Mouse (Mus musculus) urinary bladder, postnatal 14 days (tissue): Measurements from ENCODE around the gene Rcn1.

Experiments
- DNase-seq: peaks from one replicate; pipeline ENCODE4 v3.0.0; 2021; ENCODE audit warnings: low spot score

The Rcn1 gene

DNA sequence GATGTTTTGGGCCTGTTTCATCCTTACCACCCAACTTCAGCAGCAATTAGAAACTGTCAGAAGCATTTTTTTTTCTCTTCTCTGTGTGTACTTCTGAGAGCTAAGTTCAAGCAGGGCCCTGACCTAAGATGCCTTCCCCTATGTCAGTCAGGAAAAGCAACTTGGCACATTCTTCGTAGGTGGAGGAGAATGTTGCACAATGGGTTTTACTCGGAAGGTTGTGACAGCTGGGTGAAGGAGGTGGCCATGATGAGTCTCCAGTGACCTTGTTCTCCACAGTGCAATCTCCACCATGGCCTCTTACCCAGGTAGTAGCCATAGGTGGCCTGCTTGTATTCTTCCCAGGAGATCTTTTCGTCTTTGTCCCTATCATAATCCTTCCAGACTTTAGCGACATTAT is 4.7 kb downstream of the Rcn1 start:
- DNase-seq = no peak

DNA sequence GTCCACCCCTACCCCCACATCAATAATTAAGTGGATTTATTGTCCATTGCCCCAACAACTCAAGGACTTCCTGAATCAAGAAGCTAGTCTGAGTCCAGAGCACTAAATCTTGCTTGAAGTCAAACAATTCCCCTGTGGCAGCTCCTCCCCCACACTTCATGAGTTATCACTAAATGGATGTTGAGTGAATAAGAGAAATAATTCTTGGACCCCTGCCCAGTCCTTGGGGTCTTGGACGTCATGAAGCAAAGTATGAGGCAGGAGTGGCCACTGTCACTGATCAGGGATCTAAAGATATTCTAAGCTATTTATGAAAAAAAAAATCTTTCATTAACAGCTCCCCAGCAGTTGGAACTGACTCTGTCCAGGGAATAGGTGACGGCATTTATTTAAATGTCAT is 6.6 kb downstream of the Rcn1 start:
- DNase-seq = no peak

GRCm38 (mm10) chr2:105391414-105391784 is 7.7 kb downstream of the Rcn1 start:
- DNase-seq = no peak

DNA sequence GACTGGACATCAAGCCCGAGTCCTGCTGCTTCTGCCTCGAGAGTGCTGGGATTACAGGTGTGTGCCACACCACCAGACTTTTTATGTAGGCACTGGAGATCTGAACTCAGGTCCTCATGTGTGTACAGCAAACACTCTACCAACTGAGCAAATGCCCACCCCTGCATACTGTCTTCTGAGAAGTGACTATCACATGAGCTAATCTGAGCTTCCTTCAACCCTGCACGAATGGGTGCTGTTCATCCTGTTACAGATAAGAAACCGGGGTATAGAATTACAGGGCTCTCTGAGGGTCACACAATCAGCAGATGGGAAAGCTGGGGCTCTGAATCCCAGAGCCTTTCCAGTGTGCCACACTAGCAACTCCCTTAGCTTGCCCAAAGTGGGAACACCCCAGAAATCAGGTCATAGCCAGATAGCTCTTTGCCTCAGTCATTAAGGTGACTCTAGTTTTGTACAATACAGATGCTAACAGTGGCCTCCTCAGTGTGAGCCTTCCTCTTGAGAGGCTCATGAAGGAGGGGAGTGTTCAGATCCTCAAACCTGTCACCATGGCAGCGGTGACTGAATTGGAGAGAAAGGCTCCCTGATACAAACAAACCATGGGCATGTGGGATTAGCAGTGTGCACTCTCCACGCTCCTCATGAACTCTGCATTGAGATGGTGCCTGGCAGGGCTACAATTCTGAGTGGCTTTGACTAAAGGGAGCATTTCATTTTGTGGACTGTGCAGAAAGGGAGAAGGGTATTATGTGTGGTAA is 8.3 kb downstream of the Rcn1 start:
- DNase-seq = no peak

DNA sequence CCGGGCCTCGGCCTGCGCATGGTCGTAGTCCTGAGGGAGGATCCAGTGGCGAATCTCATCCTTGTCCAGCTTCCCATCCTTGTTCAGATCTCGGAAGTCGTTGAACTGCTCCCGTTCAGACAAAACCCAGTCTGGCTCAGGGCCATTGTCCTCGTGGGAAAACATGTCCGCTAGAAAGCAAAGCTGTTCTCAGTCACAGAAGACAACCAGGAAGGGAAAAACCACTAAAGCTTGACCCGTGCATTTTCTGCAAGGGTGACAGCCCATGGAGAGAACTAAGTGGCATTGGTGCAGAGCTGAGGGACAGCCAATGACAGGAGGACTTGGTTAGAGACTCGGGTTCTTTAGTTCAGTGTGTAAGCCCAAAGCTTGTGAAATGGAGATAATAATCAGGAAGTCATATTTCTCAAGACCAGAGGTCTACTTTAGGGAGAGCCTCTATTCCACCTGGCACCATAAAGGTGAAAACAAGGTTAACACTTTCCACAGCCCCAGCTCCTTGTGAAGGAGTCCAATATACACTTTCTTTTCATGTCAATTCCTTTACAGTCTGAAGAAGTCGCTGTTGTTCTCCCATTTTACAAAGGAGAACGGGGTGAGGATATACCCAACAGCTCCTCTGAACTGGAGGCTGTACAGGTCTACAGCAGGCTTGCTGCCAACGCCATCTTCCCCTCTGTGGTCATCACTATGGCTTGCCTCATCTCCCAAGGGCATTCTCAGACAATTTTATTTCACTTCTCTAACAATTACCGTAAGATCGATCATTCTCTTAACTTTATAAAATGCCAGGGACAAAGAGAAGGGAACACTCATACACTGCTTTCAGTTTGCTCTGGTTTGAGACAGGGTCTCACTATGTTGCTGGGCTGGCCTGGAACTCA is 9.9 kb downstream of the Rcn1 start:
- DNase-seq = no peak

GRCm38 (mm10) chr2:105386418-105386817 is 12.7 kb downstream of the Rcn1 start:
- DNase-seq = no peak

DNA sequence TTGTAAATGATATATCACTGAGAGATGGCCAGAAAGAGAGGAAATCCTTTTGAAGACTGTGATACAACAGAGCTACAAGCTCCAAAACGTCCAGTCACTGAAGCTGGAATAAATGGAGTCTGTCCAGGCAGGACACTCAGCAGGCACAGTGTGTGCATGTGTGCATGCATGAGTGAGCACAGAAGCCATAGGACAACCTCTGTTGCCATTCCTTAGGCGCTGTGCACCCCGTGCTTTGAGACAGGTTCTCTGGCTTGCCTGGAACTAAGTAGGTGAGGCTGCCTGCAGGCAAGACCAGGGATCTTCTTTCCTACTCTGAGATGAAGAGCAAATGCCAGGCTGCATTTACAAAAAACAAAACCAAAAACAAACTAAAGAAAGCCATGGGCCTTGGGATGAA is 14.1 kb downstream of the Rcn1 start:
- DNase-seq = no peak

DNA sequence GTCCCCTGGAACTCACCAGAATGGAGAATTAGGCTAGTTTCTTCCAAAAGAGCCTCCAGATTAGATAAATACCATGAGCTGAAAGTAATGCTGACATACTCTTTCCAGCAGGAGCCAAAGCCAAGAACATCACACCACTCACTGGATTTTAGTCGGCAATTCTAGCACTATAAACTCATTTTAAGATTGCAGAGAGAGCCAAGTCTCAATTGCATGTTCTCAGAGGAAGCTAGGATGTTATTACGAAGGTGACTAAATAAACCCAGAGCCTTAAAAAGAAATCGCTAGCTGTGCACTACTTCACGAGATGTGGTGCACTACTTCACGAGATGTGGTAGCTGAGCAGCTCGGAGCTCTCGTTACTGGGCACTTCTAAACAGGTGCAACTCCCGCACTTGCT is 16.1 kb downstream of the Rcn1 start:
- DNase-seq = no peak

DNA sequence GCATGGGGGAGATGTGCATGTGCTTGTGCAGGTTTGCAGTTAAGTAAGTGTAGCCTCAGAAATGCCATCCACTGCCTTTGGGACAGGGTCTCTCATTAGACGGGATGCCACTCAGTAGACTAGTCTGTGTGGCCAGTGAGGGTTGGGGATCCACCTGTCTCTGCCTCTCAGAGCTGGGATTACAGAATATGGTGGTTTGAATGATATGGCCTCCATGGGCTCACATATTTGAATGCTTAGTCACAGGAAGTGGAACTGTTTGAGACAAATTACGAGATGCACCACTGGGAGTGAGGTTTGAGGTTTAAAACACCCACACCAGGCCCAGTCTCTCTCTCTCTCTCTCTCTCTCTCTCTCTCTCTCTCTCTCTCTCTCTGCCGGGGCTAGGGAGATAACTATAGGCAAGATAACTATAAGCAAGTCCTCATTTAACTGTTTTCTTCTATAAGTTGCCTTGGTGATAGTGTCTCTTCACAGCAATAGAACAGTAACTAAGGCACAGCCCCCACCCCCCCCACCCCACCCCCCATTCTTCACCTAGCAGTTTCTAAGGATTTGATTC is 18.3 kb downstream of the Rcn1 start:
- no peak for DNase-seq

GRCm38 (mm10) chr2:105379682-105380081 is 19.4 kb downstream of the Rcn1 start:
- no peak for DNase-seq

DNA sequence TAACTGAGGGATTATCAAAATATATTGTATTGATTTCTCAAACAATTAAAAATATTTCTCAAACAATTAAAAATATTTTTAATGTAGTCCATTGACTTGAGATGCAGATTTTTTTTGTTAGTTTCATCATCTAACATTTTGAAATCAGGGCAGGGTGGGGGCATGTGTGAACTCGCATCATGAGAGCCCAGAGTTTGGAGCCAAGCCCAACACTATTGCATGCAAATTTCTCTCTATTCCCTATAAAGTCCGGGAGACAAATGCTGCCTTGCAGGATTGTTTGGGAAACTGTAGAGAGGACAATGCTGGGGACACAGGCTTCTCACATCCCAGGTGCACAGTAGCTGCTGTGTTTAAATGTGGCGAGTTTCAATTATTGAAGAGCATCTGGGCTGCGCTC is 23.4 kb downstream of the Rcn1 start:
- peak; percentile 36 for DNase-seq

DNA sequence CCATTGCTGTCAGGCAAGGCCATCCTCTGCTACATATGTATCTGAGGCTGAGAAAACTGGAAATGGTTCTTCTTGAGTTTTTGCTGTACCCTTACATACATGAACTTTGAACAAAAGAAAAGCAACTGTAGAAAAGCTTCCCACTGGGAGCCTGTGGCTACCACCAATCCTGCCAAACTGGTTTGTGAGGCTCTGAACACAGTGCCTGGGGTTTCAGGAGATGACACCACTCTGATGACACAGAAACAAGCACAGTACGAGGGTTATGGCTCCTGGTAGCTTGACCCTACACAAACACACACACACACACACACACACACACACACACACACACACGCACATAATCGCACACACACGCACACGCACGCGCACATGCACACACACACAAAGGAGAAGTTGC is 23.9 kb downstream of the Rcn1 start:
- peak; percentile 49 for DNase-seq

DNA sequence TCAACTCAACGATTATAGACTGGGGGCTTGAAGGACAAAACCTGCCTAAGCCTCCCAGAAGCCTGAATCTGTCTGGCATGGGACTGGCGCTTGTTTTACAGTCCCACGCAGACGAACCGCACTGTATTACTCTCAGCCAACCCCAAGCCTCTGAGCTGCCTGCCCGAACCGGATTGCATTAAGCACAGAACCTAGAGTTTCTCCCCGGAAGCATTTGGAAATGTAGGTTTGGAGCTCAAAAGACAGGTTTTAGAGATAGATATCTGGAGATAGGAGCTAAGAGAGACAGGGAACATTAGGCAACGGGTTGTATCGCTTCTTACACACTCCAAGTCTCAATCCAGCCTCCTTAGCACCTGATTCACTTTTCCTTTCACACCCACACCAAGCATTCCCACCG is 25.5 kb downstream of the Rcn1 start:
- no peak for DNase-seq

DNA sequence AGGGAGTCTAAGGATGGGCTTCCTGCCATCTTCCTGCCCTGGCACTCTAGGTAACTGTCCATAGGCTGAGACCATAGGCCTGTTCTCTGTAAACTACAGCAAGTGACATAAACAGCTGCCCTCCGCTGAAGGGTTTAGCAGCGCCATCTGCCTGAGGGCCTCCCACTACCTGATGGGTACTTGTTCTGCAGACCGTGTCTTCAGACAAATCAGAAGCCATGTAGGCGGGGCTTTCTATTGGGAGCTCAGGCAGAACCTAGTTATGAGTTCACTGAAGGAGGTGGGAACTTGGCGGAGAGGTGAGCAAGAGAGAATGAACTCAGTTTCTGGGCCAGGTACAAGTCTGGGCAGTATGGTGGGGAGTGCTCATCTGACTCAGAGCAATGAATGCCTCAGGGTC is 26.4 kb downstream of the Rcn1 start:
- no peak for DNase-seq

GRCm38 (mm10) chr2:105372156-105372555 is 27.0 kb downstream of the Rcn1 start:
- no peak for DNase-seq

DNA sequence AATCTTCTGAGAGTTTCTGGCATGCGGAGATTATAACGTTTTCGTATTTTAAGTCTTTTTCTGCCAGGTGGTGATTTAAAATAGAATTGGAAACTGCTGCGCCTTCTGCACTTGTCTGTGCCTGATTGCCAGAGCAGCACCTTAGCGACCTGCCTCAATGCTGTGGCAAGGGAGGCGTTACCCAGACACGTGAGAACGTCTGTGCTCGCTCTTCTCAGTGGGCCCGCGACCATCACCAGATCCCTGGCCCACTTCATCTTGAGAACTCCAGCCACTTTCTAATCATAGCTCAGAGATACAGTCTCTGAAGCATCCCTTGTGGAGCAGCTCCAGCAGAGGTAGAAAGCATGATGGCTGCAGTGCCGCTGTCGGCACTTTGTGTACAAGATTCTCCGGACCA is 28.4 kb downstream of the Rcn1 start:
- DNase-seq = no peak

- DNase-seq = no peak
These were observed 28.9 kb downstream of the Rcn1 start for GRCm38 (mm10) chr2:105370240-105370639.

- DNase-seq = no peak
These were observed 31.5 kb downstream of the Rcn1 start for GRCm38 (mm10) chr2:105367623-105368022.

GRCm38 (mm10) chr2:105358040-105358439 is 41.1 kb downstream of the Rcn1 start:
- no peak for DNase-seq

- DNase-seq = no peak
These were observed 42.3 kb downstream of the Rcn1 start for GRCm38 (mm10) chr2:105356791-105357190.

DNA sequence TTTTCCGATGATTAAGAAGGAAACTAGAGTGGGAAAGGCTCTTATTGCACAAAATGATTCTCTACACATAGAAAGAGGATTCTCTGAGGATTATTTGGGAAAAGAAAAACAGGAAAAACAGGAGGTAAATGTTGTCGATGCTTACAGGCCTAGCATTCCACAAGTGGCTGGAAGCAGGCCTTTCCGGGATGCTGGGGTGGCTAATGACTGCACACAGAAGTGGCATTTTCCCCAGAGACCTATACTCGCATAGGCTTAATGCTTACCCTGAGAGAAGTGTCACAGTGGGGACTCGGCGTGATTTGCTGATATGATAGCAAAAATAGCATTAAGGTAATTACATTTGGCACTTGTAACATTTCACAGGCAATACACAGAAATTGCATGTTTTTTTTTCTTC is 50.2 kb downstream of the Rcn1 start:
- no peak for DNase-seq

- no peak for DNase-seq
These were observed 59.1 kb downstream of the Rcn1 start for GRCm38 (mm10) chr2:105339993-105340392.

- DNase-seq = no peak
These were observed 61.8 kb downstream of the Rcn1 start for GRCm38 (mm10) chr2:105337171-105337875.
